Mouse (Mus musculus): ENCODE measurements at regions not wholly inside any gene's neighbourhood (a gene's known extent, or its start where the extent isn't known, plus 50 kb on each side); places are given as distances from the start of the nearest gene placed in this dataset.

- 89% methylated on average over 1 of the region's 1 CpGs for WGBS
- ATAC-seq (ENCODE audit: low FRiP score, low TSS enrichment) (no peak), DNase-seq (no peak)
- no peaks in the 10 kb centered on the region for H3K27me3 ChIP-seq (ENCODE audit: control insufficient read depth, insufficient read depth, low read length)
- no peak overlapping the region for H3K9ac ChIP-seq (replicated peaks; ENCODE audit: low read length)
- H3K4me2 ChIP-seq (ENCODE audit: low read length) = no peak overlapping the region
- no peaks in the 10 kb centered on the region for H3K9me3 ChIP-seq (ENCODE audit: control insufficient read depth, low read length)
- no peak overlapping the region for H3K27ac ChIP-seq (replicated peaks; ENCODE audit: low read depth, low read length)
- no peak overlapping the region for H3K4me3 ChIP-seq (replicated peaks; ENCODE audit: low read depth, low read length)
- H3K4me1 ChIP-seq (ENCODE audit: control insufficient read depth, insufficient read depth, low read length) = no peaks in the 10 kb centered on the region
- H3K36me3 ChIP-seq (ENCODE audit: control insufficient read depth, insufficient read depth, low read length) = no peaks in the 10 kb centered on the region
These were observed 666.5 kb downstream of the Cps1 start for GRCm38 (mm10) chr1:67789371-67789770.

DNA sequence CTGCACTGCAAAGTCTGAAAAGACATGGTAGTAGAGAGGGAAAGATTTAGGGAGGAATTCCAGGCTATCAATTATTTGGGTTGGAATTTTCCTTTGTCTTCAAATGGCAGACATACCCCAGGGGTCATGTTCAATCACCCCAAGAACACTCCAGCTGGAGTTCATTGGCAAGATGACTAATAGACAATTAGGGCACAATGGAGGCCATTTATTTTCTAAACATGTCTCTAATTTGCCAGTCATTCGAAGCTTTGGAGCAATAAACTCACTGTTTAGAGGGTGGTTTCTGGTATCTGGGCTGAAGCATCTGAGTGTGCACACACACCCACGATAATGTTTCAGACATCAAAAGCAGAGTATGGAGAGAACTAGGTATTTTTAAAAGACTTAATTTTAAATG is 672.2 kb downstream of the Cps1 start:
- H3K4me1 ChIP-seq (ENCODE audit: control insufficient read depth, insufficient read depth, low read length) = no peaks in the 10 kb centered on the region
- WGBS = 84% methylated on average over 2 of the region's 2 CpGs
- no peak overlapping the region for H3K4me3 ChIP-seq (replicated peaks; ENCODE audit: low read depth, low read length)
- no peak overlapping the region for H3K9ac ChIP-seq (replicated peaks; ENCODE audit: low read length)
- no peak overlapping the region for H3K27ac ChIP-seq (replicated peaks; ENCODE audit: low read depth, low read length)
- no peaks in the 10 kb centered on the region for H3K9me3 ChIP-seq (ENCODE audit: control insufficient read depth, low read length)
- DNase-seq (no peak), ATAC-seq (ENCODE audit: low FRiP score, low TSS enrichment) (no peak)
- H3K4me2 ChIP-seq (ENCODE audit: low read length) = no peak overlapping the region
- no peaks in the 10 kb centered on the region for H3K27me3 ChIP-seq (ENCODE audit: control insufficient read depth, insufficient read depth, low read length)
- no peaks in the 10 kb centered on the region for H3K36me3 ChIP-seq (ENCODE audit: control insufficient read depth, insufficient read depth, low read length)

- Histone ChIP-seq H3K9me3 (ENCODE audit: control insufficient read depth, low read length) (no peaks in the 10 kb centered on the region), H3K9ac (replicated peaks; ENCODE audit: low read length) (no peak overlapping the region), H3K27me3 (ENCODE audit: control insufficient read depth, insufficient read depth, low read length) (no peaks in the 10 kb centered on the region), H3K4me2 (ENCODE audit: low read length) (no peak overlapping the region), H3K4me3 (replicated peaks; ENCODE audit: low read depth, low read length) (no peak overlapping the region), H3K36me3 (ENCODE audit: control insufficient read depth, insufficient read depth, low read length) (no peaks in the 10 kb centered on the region), H3K27ac (replicated peaks; ENCODE audit: low read depth, low read length) (no peak overlapping the region), H3K4me1 (ENCODE audit: control insufficient read depth, insufficient read depth, low read length) (no peaks in the 10 kb centered on the region)
- DNase-seq (no peak), ATAC-seq (ENCODE audit: low FRiP score, low TSS enrichment) (no peak)
- WGBS = 85% methylated on average over 1 of the region's 1 CpGs
These were observed 672.7 kb downstream of the Cps1 start for GRCm38 (mm10) chr1:67795478-67795877.

- H3K4me3 ChIP-seq (replicated peaks; ENCODE audit: low read depth, low read length) = no peak overlapping the region
- no peak overlapping the region for H3K9ac ChIP-seq (replicated peaks; ENCODE audit: low read length)
- WGBS = 67% methylated on average over 3 of the region's 3 CpGs
- H3K27me3 ChIP-seq (ENCODE audit: control insufficient read depth, insufficient read depth, low read length) = no peaks in the 10 kb centered on the region
- no peaks in the 10 kb centered on the region for H3K9me3 ChIP-seq (ENCODE audit: control insufficient read depth, low read length)
- DNase-seq (peak; percentile 21), ATAC-seq (ENCODE audit: low FRiP score, low TSS enrichment) (no peak)
- no peaks in the 10 kb centered on the region for H3K4me1 ChIP-seq (ENCODE audit: control insufficient read depth, insufficient read depth, low read length)
- no peak overlapping the region for H3K4me2 ChIP-seq (ENCODE audit: low read length)
- no peak overlapping the region for H3K27ac ChIP-seq (replicated peaks; ENCODE audit: low read depth, low read length)
- H3K36me3 ChIP-seq (ENCODE audit: control insufficient read depth, insufficient read depth, low read length) = no peaks in the 10 kb centered on the region
These were observed 680.5 kb downstream of the Cps1 start for GRCm38 (mm10) chr1:67803292-67803691.

DNA sequence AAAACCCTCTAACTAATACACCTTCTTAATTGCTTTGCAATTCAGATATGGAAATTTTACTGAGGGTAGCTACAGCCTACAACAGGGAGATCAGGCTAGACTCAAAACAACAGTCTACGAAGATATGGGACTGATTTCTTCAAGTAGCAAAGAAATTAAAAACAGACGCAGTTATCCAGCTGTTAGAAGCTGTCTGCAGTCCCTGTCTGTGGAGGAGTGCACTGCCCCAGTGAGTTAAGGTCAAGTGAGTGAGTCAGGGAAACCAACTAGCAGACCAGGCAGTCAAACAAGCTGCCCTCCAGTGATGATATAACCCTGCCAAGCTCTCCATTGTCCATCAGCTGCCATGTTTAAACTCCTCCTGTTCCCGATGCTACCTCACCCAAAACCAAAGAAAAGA is 697.3 kb downstream of the Cps1 start:
- WGBS = 89% methylated on average over 3 of the region's 3 CpGs
- Histone ChIP-seq H3K36me3 (ENCODE audit: control insufficient read depth, insufficient read depth, low read length) (no peaks in the 10 kb centered on the region), H3K27me3 (ENCODE audit: control insufficient read depth, insufficient read depth, low read length) (no peaks in the 10 kb centered on the region), H3K4me1 (ENCODE audit: control insufficient read depth, insufficient read depth, low read length) (no peaks in the 10 kb centered on the region), H3K27ac (replicated peaks; ENCODE audit: low read depth, low read length) (no peak overlapping the region), H3K9ac (replicated peaks; ENCODE audit: low read length) (no peak overlapping the region), H3K4me2 (ENCODE audit: low read length) (no peak overlapping the region), H3K9me3 (ENCODE audit: control insufficient read depth, low read length) (no peaks in the 10 kb centered on the region), H3K4me3 (replicated peaks; ENCODE audit: low read depth, low read length) (no peak overlapping the region)
- DNase-seq (no peak), ATAC-seq (ENCODE audit: low FRiP score, low TSS enrichment) (no peak)

GRCm38 (mm10) chr1:67848006-67848405 is 725.2 kb downstream of the Cps1 start:
- H3K4me2 ChIP-seq (ENCODE audit: low read length) = no peak overlapping the region
- 51% methylated on average over 1 of the region's 1 CpGs for WGBS

GRCm38 (mm10) chr1:67893510-67893909 is 770.7 kb downstream of the Cps1 start:
- WGBS = 8% methylated on average over 2 of the region's 2 CpGs
- H3K36me3 ChIP-seq (ENCODE audit: control insufficient read depth, insufficient read depth, low read length) = no peaks in the 10 kb centered on the region
- no peak overlapping the region for H3K4me2 ChIP-seq (ENCODE audit: low read length)
- no peaks in the 10 kb centered on the region for H3K4me1 ChIP-seq (ENCODE audit: control insufficient read depth, insufficient read depth, low read length)
- H3K9me3 ChIP-seq (ENCODE audit: control insufficient read depth, low read length) = no peaks in the 10 kb centered on the region
- H3K9ac ChIP-seq (replicated peaks; ENCODE audit: low read length) = no peak overlapping the region
- H3K27me3 ChIP-seq (ENCODE audit: control insufficient read depth, insufficient read depth, low read length) = no peaks in the 10 kb centered on the region
- ATAC-seq (ENCODE audit: low FRiP score, low TSS enrichment) (no peak; the same call in 1 of the 2 replicates), DNase-seq (peak; percentile 8)
- H3K27ac ChIP-seq (replicated peaks; ENCODE audit: low read depth, low read length) = no peak overlapping the region
- H3K4me3 ChIP-seq (replicated peaks; ENCODE audit: low read depth, low read length) = no peak overlapping the region

More at GRCm38 (mm10) chr1:67848006-67848405, 725.2 kb downstream of the Cps1 start:
- Histone ChIP-seq H3K9me3 (ENCODE audit: control insufficient read depth, low read length) (no peaks in the 10 kb centered on the region), H3K27me3 (ENCODE audit: control insufficient read depth, insufficient read depth, low read length) (no peaks in the 10 kb centered on the region), H3K36me3 (ENCODE audit: control insufficient read depth, insufficient read depth, low read length) (no peaks in the 10 kb centered on the region), H3K27ac (replicated peaks; ENCODE audit: low read depth, low read length) (no peak overlapping the region), H3K4me3 (replicated peaks; ENCODE audit: low read depth, low read length) (no peak overlapping the region), H3K4me1 (ENCODE audit: control insufficient read depth, insufficient read depth, low read length) (no peaks in the 10 kb centered on the region), H3K9ac (replicated peaks; ENCODE audit: low read length) (no peak overlapping the region)
- DNase-seq (no peak), ATAC-seq (ENCODE audit: low FRiP score, low TSS enrichment) (no peak)

DNA sequence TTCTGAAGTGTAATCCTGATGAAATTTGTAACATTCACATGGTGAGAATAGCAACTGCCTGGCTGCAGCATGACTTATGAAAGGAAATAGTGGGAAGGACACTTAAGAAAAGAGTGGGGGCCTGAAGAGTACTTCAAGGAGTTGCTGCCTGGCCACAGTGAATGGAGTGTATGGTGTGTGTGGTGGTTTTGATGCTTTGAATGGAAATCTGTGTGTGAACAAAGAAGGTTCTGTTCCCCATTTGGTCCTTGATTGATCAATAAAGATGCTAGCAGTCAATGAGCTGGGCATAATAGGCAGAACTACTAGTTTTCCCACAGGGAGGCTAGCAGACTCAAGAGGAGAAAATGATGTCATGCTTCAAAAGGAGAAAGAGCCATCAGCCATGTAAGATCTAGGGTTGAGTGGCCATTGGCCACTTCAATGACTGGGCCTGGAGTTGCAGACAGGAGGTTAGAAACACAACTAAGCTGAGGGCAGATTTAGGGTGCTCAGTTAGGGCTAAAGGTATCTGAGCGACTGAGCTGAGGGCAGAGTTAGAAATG is 772.0 kb downstream of the Cps1 start:
- no peak overlapping the region for H3K27ac ChIP-seq (replicated peaks; ENCODE audit: low read depth, low read length)
- WGBS = 94% methylated on average over 1 of the region's 1 CpGs
- no peak for ATAC-seq (ENCODE audit: low FRiP score, low TSS enrichment)

DNA sequence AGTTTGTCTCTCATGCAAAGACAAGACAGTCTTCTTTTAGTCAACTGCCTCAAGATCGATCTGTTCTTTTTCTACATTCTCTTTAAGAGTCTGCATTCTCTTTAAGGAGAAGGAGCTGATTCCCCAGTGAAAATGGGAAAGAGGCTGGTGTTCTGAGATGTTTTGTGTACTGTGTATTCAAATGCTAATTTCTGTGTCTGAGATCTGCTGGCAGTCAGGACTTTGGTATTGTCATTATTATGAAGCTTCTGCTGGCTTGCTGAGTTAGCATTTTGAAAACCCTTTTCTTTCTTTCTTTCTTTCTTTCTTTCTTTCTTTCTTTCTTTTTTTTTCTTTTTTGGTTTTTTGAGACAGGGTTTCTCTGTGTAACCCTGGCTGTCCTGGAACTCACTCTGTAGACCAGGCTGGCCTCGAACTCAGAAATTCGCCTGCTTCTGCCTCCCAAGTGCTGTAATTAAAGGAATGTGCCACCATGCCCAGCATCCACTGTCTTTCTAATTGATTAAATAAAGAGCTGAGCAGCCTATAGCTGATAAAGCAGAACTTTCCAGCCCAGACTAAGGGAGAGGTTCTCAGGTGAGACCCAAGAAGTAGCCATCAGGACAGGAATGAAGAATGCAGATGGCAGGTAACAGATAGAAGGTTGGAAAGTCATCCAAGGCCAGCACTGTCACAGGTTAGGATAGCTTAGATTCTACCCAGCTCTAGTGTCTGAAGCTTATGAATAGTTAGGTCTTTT is 813.1 kb downstream of the Cps1 start:
- DNase-seq (peak; percentile 18), ATAC-seq (ENCODE audit: low FRiP score, low TSS enrichment) (no peak)
- H3K36me3 ChIP-seq (ENCODE audit: control insufficient read depth, insufficient read depth, low read length) = no peaks in the 10 kb centered on the region
- H3K27ac ChIP-seq (replicated peaks; ENCODE audit: low read depth, low read length) = no peak overlapping the region
- no peak overlapping the region for H3K9ac ChIP-seq (replicated peaks; ENCODE audit: low read length)
- 36% methylated on average over 3 of the region's 3 CpGs for WGBS
- H3K4me1 ChIP-seq (ENCODE audit: control insufficient read depth, insufficient read depth, low read length) = no peaks in the 10 kb centered on the region
- H3K4me2 ChIP-seq (ENCODE audit: low read length) = no peak overlapping the region
- 0 out of 2 replicates have a peak, but pooled peaks cover 4% of the 10 kb centered on the region for H3K9me3 ChIP-seq (ENCODE audit: control insufficient read depth, low read length)
- no peak overlapping the region for H3K4me3 ChIP-seq (replicated peaks; ENCODE audit: low read depth, low read length)
- no peaks in the 10 kb centered on the region for H3K27me3 ChIP-seq (ENCODE audit: control insufficient read depth, insufficient read depth, low read length)

More for the DNA sequence above, 772.0 kb downstream of the Cps1 start:
- Histone ChIP-seq H3K4me2 (ENCODE audit: low read length) (no peak overlapping the region), H3K27me3 (ENCODE audit: control insufficient read depth, insufficient read depth, low read length) (no peaks in the 10 kb centered on the region), H3K36me3 (ENCODE audit: control insufficient read depth, insufficient read depth, low read length) (no peaks in the 10 kb centered on the region), H3K9ac (replicated peaks; ENCODE audit: low read length) (no peak overlapping the region), H3K4me1 (ENCODE audit: control insufficient read depth, insufficient read depth, low read length) (no peaks in the 10 kb centered on the region), H3K9me3 (ENCODE audit: control insufficient read depth, low read length) (no peaks in the 10 kb centered on the region), H3K4me3 (replicated peaks; ENCODE audit: low read depth, low read length) (no peak overlapping the region)
- no peak for DNase-seq
